Mouse (Mus musculus) C2C12 (cell line): Measurements from ENCODE around the gene Dst.

ENCODE experiments used
- CTCF ChIP-seq: IDR thresholded peaks from one replicate; pipeline ENCODE4 v1.5.1; 2011; ENCODE audit not compliant: control insufficient read depth, insufficient read depth, insufficient read length
- MYOG ChIP-seq: IDR thresholded peaks from one replicate; pipeline ENCODE4 v1.6.1; 2011; ENCODE audit not compliant: control insufficient read depth, insufficient read length; ENCODE audit errors: extremely low read depth
- USF1 ChIP-seq: IDR thresholded peaks from one replicate; pipeline ENCODE4 v1.6.1; 2011; ENCODE audit warnings: low read depth, mild to moderate bottlenecking, control low read depth, moderate library complexity

GRCm38 (mm10) chr1:34289472-34289748, 381.4 kb downstream of the Dst start:
- TF ChIP-seq MYOG (no peak), CTCF (no peak), USF1 (no peak)
